Mouse (Mus musculus) kidney, postnatal 0 days (tissue): ENCODE measurements around the gene Ankrd13c. TPM values are rescaled to one million over a fixed set of nuclear protein-coding genes. Genes with fewer than 3 reads are reported as not detected.

ENCODE experiments used
- ATAC-seq: fragments of 200-750 bp; cut with Nextera tagmentation; replicated peaks from 2 replicates; pipeline ENCODE4 v1.8.0; 2017; ENCODE audit warnings: low read depth, moderate number of reproducible peaks, moderate TSS enrichment, moderate library complexity; ENCODE audit not compliant: low FRiP score
- DNase-seq: peaks from one replicate; pipeline ENCODE4 v3.0.0-alpha.2; 2016; ENCODE audit warnings: low spot score
- H3K27ac ChIP-seq: fragments of 300-500 bp; sonication (generic); 2 replicates; pipeline ENCODE4 v1.5.1; 2014; ENCODE audit warnings: mild to moderate bottlenecking
- H3K27me3 ChIP-seq: fragments of 300-500 bp; sonication (generic); 2 replicates; pipeline ENCODE4 v1.6.1; 2014; ENCODE audit warnings: low read length, mixed read lengths; ENCODE audit not compliant: insufficient read depth
- H3K36me3 ChIP-seq: fragments of 300-500 bp; sonication (generic); 2 replicates; pipeline ENCODE4 v1.6.1; 2014; ENCODE audit warnings: low read length, mixed read lengths; ENCODE audit not compliant: insufficient read depth
- H3K4me1 ChIP-seq: fragments of 300-500 bp; sonication (generic); replicated peaks from 2 replicates; pipeline ENCODE4 v1.6.1; 2014; ENCODE audit warnings: antibody characterized with exemption, low read length, mixed read lengths; ENCODE audit not compliant: insufficient read depth
- H3K4me2 ChIP-seq: fragments of 300-500 bp; sonication (generic); 2 replicates; pipeline ENCODE4 v1.6.1; 2014; ENCODE audit warnings: mild to moderate bottlenecking, low read length, moderate library complexity, mixed read lengths
- H3K4me3 ChIP-seq: fragments of 300-500 bp; sonication (generic); replicated peaks from 2 replicates; pipeline ENCODE4 v1.5.1; 2014; ENCODE audit warnings: low read depth, low read length
- H3K9ac ChIP-seq: fragments of 300-500 bp; sonication (generic); 2 replicates; pipeline ENCODE4 v1.6.1; 2014; ENCODE audit warnings: low read depth, low read length
- H3K9me3 ChIP-seq: fragments of 300-500 bp; sonication (generic); replicated peaks from 2 replicates; pipeline ENCODE4 v1.6.1; 2016; ENCODE audit warnings: low read length, inconsistent platforms, mixed read lengths
- CTCF ChIP-seq: IDR thresholded peaks from 2 replicates; pipeline ENCODE4 v1.5.1; 2016; ENCODE audit warnings: antibody characterized with exemption, low read depth, mild to moderate bottlenecking, moderate library complexity
- WGBS: fragments of 180-500 bp; shearing (Covaris S2); extraction: QIAGEN DNeasy Blood & Tissue Kit; methylation state at CpG from one replicate; pipeline ENCODE4 v1.1.7; 2014; 5-methylcytosine and 5-hydroxymethylcytosine counted together
- polyA plus RNA-seq: library from polyadenylated mRNA; unstranded; fragments of >200 nt; fragmentation: Nextera tagmentation; extraction: Ambion mirVana; gene quantifications from 2 replicates; pipeline ENCODE4 v1.2.1, GENCODE M21; 2015

Gene Ankrd13c
- polyA plus RNA-seq, 1 experiment from 2014 or later: 31.9 TPM

GRCm38 (mm10) chr3:157971151-157971550 lies 24.1 kb downstream of the Ankrd13c start:
- no peaks in the 10 kb centered on the region for H3K27me3 ChIP-seq
- H3K4me2 ChIP-seq: no peak overlapping the region
- H3K4me1 ChIP-seq: no peaks in the 10 kb centered on the region
- H3K36me3 ChIP-seq: no peaks in the 10 kb centered on the region
- H3K9ac ChIP-seq: no peak overlapping the region
- TF ChIP-seq CTCF: no peak
- no peaks in the 10 kb centered on the region for H3K9me3 ChIP-seq
- no peak overlapping the region for H3K27ac ChIP-seq
- DNase-seq (no peak), ATAC-seq (no peak)
- H3K4me3 ChIP-seq: no peak overlapping the region
- 93% methylated on average over 2 of the region's 2 CpGs for WGBS

- no peak overlapping the region for H3K27ac ChIP-seq
- H3K4me3 ChIP-seq: no peak overlapping the region
- no peak overlapping the region for H3K4me2 ChIP-seq
- no peaks in the 10 kb centered on the region for H3K9me3 ChIP-seq
- H3K27me3 ChIP-seq: no peaks in the 10 kb centered on the region
- no peak overlapping the region for H3K9ac ChIP-seq
- DNase-seq (no peak), ATAC-seq (no peak)
- TF ChIP-seq CTCF: no peak
- no peaks in the 10 kb centered on the region for H3K36me3 ChIP-seq
- WGBS: 100% methylated on average over 2 of the region's 2 CpGs
- H3K4me1 ChIP-seq: no peaks in the 10 kb centered on the region
Measured at GRCm38 (mm10) chr3:157973236-157973635, 26.2 kb downstream of the Ankrd13c start.

GRCm38 (mm10) chr3:157979619-157980018 lies 32.6 kb downstream of the Ankrd13c start:
- Histone ChIP-seq H3K9me3 (no peaks in the 10 kb centered on the region), H3K9ac (no peak overlapping the region), H3K36me3 (no peaks in the 10 kb centered on the region), H3K27me3 (no peaks in the 10 kb centered on the region), H3K27ac (no peak overlapping the region), H3K4me3 (no peak overlapping the region), H3K4me1 (no peaks in the 10 kb centered on the region), H3K4me2 (no peak overlapping the region)
- DNase-seq (no peak), ATAC-seq (no peak)
- no peak for TF ChIP-seq CTCF

- ATAC-seq (peak; percentile 88), DNase-seq (peak; percentile 10)
- Histone ChIP-seq H3K4me1 (no peaks in the 10 kb centered on the region), H3K36me3 (0 out of 2 replicates have a peak, but pooled peaks cover 9% of the 10 kb centered on the region), H3K27me3 (no peaks in the 10 kb centered on the region), H3K27ac (no peak overlapping the region), H3K4me3 (no peak overlapping the region), H3K9me3 (no peaks in the 10 kb centered on the region), H3K9ac (no peak overlapping the region), H3K4me2 (no peak overlapping the region)
- no peak for TF ChIP-seq CTCF
Measured at GRCm38 (mm10) chr3:157993322-157993721, 46.3 kb downstream of the Ankrd13c start.

- ATAC-seq (no peak), DNase-seq (no peak)
- Histone ChIP-seq H3K9me3 (no peaks in the 10 kb centered on the region), H3K27ac (no peak overlapping the region), H3K36me3 (0 out of 2 replicates have a peak, but pooled peaks cover 6% of the 10 kb centered on the region), H3K4me2 (no peak overlapping the region), H3K27me3 (no peaks in the 10 kb centered on the region), H3K4me1 (no peaks in the 10 kb centered on the region), H3K4me3 (no peak overlapping the region), H3K9ac (no peak overlapping the region)
- 74% methylated on average over 2 of the region's 2 CpGs for WGBS
- no peak for TF ChIP-seq CTCF
Measured at GRCm38 (mm10) chr3:157995726-157996125, 48.7 kb downstream of the Ankrd13c start.

GRCm38 (mm10) chr3:157998742-157999369 lies 51.8 kb downstream of the Ankrd13c start:
- no peak overlapping the region for H3K4me2 ChIP-seq
- no peak overlapping the region for H3K9ac ChIP-seq
- no peak for ATAC-seq
- no peak for TF ChIP-seq CTCF
- no peaks in the 10 kb centered on the region for H3K9me3 ChIP-seq
- WGBS: 56% methylated on average over 1 of the region's 1 CpGs
- DNase-seq: no peak
- H3K4me1 ChIP-seq: no peaks in the 10 kb centered on the region
- no peak overlapping the region for H3K27ac ChIP-seq
- H3K36me3 ChIP-seq: peaks cover 21% of the 10 kb centered on the region; the same call in 1 of the 2 replicates
- no peaks in the 10 kb centered on the region for H3K27me3 ChIP-seq
- H3K4me3 ChIP-seq: no peak overlapping the region

GRCm38 (mm10) chr3:158008647-158009046 lies 61.6 kb downstream of the Ankrd13c start:
- Histone ChIP-seq H3K9me3 (no peaks in the 10 kb centered on the region), H3K4me2 (no peak overlapping the region), H3K4me3 (no peak overlapping the region), H3K36me3 (peaks cover 34% of the 10 kb centered on the region), H3K27ac (no peak overlapping the region), H3K4me1 (no peaks in the 10 kb centered on the region), H3K27me3 (no peaks in the 10 kb centered on the region), H3K9ac (no peak overlapping the region)
- DNase-seq: no peak
- 71% methylated on average over 1 of the region's 1 CpGs for WGBS
- TF ChIP-seq CTCF: no peak
- ATAC-seq: no peak
